Mouse (Mus musculus): ENCODE measurements around the gene Speg.

DNA sequence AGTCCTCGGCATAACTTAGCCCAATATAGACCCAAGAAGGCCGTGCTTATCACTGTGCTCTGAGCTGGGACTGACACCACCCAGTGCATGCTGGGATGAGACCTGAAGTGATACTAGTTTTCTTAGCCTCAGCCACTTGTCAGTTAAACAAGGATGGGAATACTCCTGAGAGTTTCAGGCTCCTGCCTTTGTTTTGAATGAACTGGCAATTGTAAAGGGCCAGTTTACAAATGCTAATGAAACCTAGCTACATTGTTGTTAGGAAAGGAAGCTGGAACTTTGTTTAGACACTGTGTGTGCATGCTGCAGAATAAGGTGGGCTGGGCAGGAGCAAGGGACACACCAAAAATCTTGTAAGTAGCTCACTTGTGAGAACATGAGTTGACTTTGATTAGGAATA is 5.9 kb downstream of the Speg start:
- TF ChIP-seq POLR2A (IDR thresholded peaks at IDR 0.05; ENCODE audit: insufficient read depth, low read depth, low read length), result 0 out of 2 replicates have a peak, but pooled peaks have one; percentile 24
- no peak for TF ChIP-seq CTCF (IDR thresholded peaks at IDR 0.05)
